ENCODE assay signal across 11 mouse cellular contexts in genomic region chr2:146533118-146533949, GRCm38 (mm10). TPM values are rescaled to one million over a fixed set of nuclear protein-coding genes. Genes with fewer than 3 reads are reported as not detected.
A peak's percentile ranks its signal among the peaks of the same experiment; 100 is the strongest.
DNase-seq lines count a peak whose midpoint lies in the region; ATAC-seq and TF ChIP-seq lines count a peak whose summit lies in the region.
"Had no signal": no experiment of that assay in that cellular context is flagged by ENCODE, and none has a peak within 500 bp of the region (broad histone marks: within the 10 kb centered on the region; RNA-seq: fewer than 3 reads in every experiment).

No protein-coding gene starts in this region.

- WGBS in lung, postnatal 0 days = 37% methylated on average over 8 of the region's 8 CpGs
- 29% methylated on average over 8 of the region's 8 CpGs for WGBS in heart, embryonic 16.5 days
- 34% methylated on average over 8 of the region's 8 CpGs for WGBS in liver, postnatal 0 days (ENCODE audit: insufficient replicate concordance)
- WGBS in stomach, postnatal 0 days = 53% methylated on average over 8 of the region's 8 CpGs
- 77% methylated on average over 8 of the region's 8 CpGs for WGBS in cerebellum, adult 2 months
- WGBS in midbrain, embryonic 13.5 days = 78% methylated on average over 8 of the region's 8 CpGs
- WGBS in embryonic facial prominence, embryonic 10.5 days = 77% methylated on average over 8 of the region's 8 CpGs

- no peaks in the 10 kb centered on the region for H3K27me3 ChIP-seq in lung, postnatal 0 days (replicated peaks; ENCODE audit: insufficient read depth, low read length)
- H3K27me3 ChIP-seq in heart, embryonic 16.5 days (ENCODE audit: control insufficient read depth, insufficient read depth, low read length) = no peaks in the 10 kb centered on the region
- no peaks in the 10 kb centered on the region for H3K27me3 ChIP-seq in liver, postnatal 0 days (ENCODE audit: insufficient read depth, low read length)
- H3K27me3 ChIP-seq in stomach, postnatal 0 days (ENCODE audit: control insufficient read depth, insufficient read depth, low read length) = no peaks in the 10 kb centered on the region
- no peaks in the 10 kb centered on the region for H3K27me3 ChIP-seq in cerebellum, adult 2 months (ENCODE audit: control insufficient read depth, insufficient read depth, low read length)
- no peaks in the 10 kb centered on the region for H3K27me3 ChIP-seq in midbrain, embryonic 13.5 days
- no peaks in the 10 kb centered on the region for H3K27me3 ChIP-seq in embryonic facial prominence, embryonic 10.5 days (replicated peaks; ENCODE audit: low read depth, poor library complexity, severe bottlenecking)

- no peak overlapping the region for H3K4me3 ChIP-seq in lung, postnatal 0 days (ENCODE audit: low read depth, low read length)
- H3K4me3 ChIP-seq in heart, embryonic 16.5 days (ENCODE audit: low read length) = no peak overlapping the region
- H3K4me3 ChIP-seq in liver, postnatal 0 days (ENCODE audit: low read depth, low read length) = no peak overlapping the region
- no peak overlapping the region for H3K4me3 ChIP-seq in stomach, postnatal 0 days (ENCODE audit: low read depth, low read length)
- H3K4me3 ChIP-seq in cerebellum, adult 2 months (replicated peaks; ENCODE audit: insufficient read depth, low read depth, low read length) = no peak overlapping the region
- no peak overlapping the region for H3K4me3 ChIP-seq in midbrain, embryonic 13.5 days (replicated peaks)
- H3K4me3 ChIP-seq in embryonic facial prominence, embryonic 10.5 days = no peak overlapping the region

- H3K9ac ChIP-seq in lung, postnatal 0 days (replicated peaks; ENCODE audit: low read depth) = no peak overlapping the region
- H3K9ac ChIP-seq in heart, embryonic 16.5 days (ENCODE audit: low read length) = no peak overlapping the region
- no peak overlapping the region for H3K9ac ChIP-seq in liver, postnatal 0 days (replicated peaks)
- H3K9ac ChIP-seq in stomach, postnatal 0 days (ENCODE audit: low read length) = no peak overlapping the region
- H3K9ac ChIP-seq in midbrain, embryonic 13.5 days (replicated peaks) = no peak overlapping the region
- H3K9ac ChIP-seq: lung, embryonic 14.5 days had no signal

- H3K4me1 ChIP-seq in lung, postnatal 0 days (ENCODE audit: insufficient read depth, low read depth, low read length) = no peaks in the 10 kb centered on the region
- peaks cover 14% of the 10 kb centered on the region for H3K4me1 ChIP-seq in heart, embryonic 16.5 days (ENCODE audit: control insufficient read depth, insufficient read depth, low read length)
- peaks cover 2% of the 10 kb centered on the region; the same call in 1 of the 2 replicates for H3K4me1 ChIP-seq in liver, postnatal 0 days (ENCODE audit: insufficient read depth)
- H3K4me1 ChIP-seq in stomach, postnatal 0 days (replicated peaks; ENCODE audit: control insufficient read depth, insufficient read depth) = no peaks in the 10 kb centered on the region
- H3K4me1 ChIP-seq in cerebellum, adult 2 months (ENCODE audit: control insufficient read depth, insufficient read depth, low read length) = no peaks in the 10 kb centered on the region
- H3K4me1 ChIP-seq in midbrain, embryonic 13.5 days (replicated peaks) = no peaks in the 10 kb centered on the region
- H3K4me1 ChIP-seq in embryonic facial prominence, embryonic 10.5 days = no peaks in the 10 kb centered on the region

- H3K9me3 ChIP-seq in lung, postnatal 0 days (ENCODE audit: low read length) = no peaks in the 10 kb centered on the region
- H3K9me3 ChIP-seq in heart, embryonic 16.5 days (replicated peaks; ENCODE audit: control insufficient read depth, low read length) = no peaks in the 10 kb centered on the region
- H3K9me3 ChIP-seq in liver, postnatal 0 days (ENCODE audit: low read length) = no peaks in the 10 kb centered on the region
- no peaks in the 10 kb centered on the region for H3K9me3 ChIP-seq in stomach, postnatal 0 days (ENCODE audit: control insufficient read depth, low read length)
- H3K9me3 ChIP-seq in midbrain, embryonic 13.5 days = no peaks in the 10 kb centered on the region
- H3K9me3 ChIP-seq in embryonic facial prominence, embryonic 10.5 days = no peaks in the 10 kb centered on the region

- TF ChIP-seq CTCF in lung, postnatal 0 days (IDR thresholded peaks at IDR 0.05) = peak; percentile 29
- no peak for TF ChIP-seq CTCF in liver, postnatal 0 days (IDR thresholded peaks at IDR 0.05; ENCODE audit: low read depth)
- TF ChIP-seq CTCF in stomach, postnatal 0 days (IDR thresholded peaks at IDR 0.05; ENCODE audit: low read depth) = peak; percentile 34
- no peak for TF ChIP-seq CTCF in cerebellum, adult 2 months (IDR thresholded peaks at IDR 0.05; ENCODE audit: borderline replicate concordance, insufficient read depth, low read depth, low read length)

- TF ChIP-seq EP300 in lung, postnatal 0 days (IDR thresholded peaks at IDR 0.05) = peak; percentile 72
- no peak for TF ChIP-seq EP300 in liver, postnatal 0 days (IDR thresholded peaks at IDR 0.05; ENCODE audit: low read depth)
- TF ChIP-seq EP300 in stomach, postnatal 0 days (optimal IDR thresholded peaks at IDR 0.05) = no peak

- no peak for TF ChIP-seq POLR2A in cerebellum, adult 2 months (IDR thresholded peaks at IDR 0.05; ENCODE audit: borderline replicate concordance, insufficient read depth, low read length)

- no peak overlapping the region for H3K4me2 ChIP-seq in lung, postnatal 0 days (replicated peaks; ENCODE audit: low read depth, low read length)
- peak overlapping the region; percentile 17; the same call in 1 of the 2 replicates for H3K4me2 ChIP-seq in heart, embryonic 16.5 days (ENCODE audit: low read depth, low read length)
- no peak overlapping the region for H3K4me2 ChIP-seq in liver, postnatal 0 days (ENCODE audit: low read depth, low read length)
- H3K4me2 ChIP-seq in stomach, postnatal 0 days (replicated peaks; ENCODE audit: low read depth) = no peak overlapping the region
- no peak overlapping the region for H3K4me2 ChIP-seq in midbrain, embryonic 13.5 days (replicated peaks)
- H3K4me2 ChIP-seq: lung, embryonic 14.5 days had no signal

- H3K27ac ChIP-seq in lung, postnatal 0 days (ENCODE audit: low read length) = no peak overlapping the region
- H3K27ac ChIP-seq in heart, embryonic 16.5 days (ENCODE audit: low read length) = peak overlapping the region; percentile 59
- H3K27ac ChIP-seq in liver, postnatal 0 days (ENCODE audit: low read depth) = no peak overlapping the region
- no peak overlapping the region for H3K27ac ChIP-seq in stomach, postnatal 0 days (replicated peaks)
- H3K27ac ChIP-seq in cerebellum, adult 2 months (ENCODE audit: insufficient read depth, low read length) = no peak overlapping the region
- no peak overlapping the region for H3K27ac ChIP-seq in midbrain, embryonic 13.5 days
- H3K27ac ChIP-seq in embryonic facial prominence, embryonic 10.5 days (replicated peaks) = no peak overlapping the region
- H3K27ac ChIP-seq: kidney, postnatal 0 days had no signal

- peak; percentile 39 for DNase-seq in lung, postnatal 0 days (ENCODE audit: low spot score)
- DNase-seq in lung, postnatal 14 days = no peak
- no peak for DNase-seq in liver, postnatal 0 days
- peak; percentile 65 for DNase-seq in stomach, postnatal 0 days (ENCODE audit: low spot score)
- DNase-seq in cerebellum, adult 2 months = no peak
- DNase-seq in embryonic facial prominence, embryonic 10.5 days (ENCODE audit: low spot score) = no peak
- DNase-seq: lung, embryonic 14.5 days had no signal

- H3K36me3 ChIP-seq in lung, postnatal 0 days (ENCODE audit: insufficient read depth, low read length) = no peaks in the 10 kb centered on the region
- H3K36me3 ChIP-seq in heart, embryonic 16.5 days (ENCODE audit: control insufficient read depth, insufficient read depth) = no peaks in the 10 kb centered on the region
- no peaks in the 10 kb centered on the region for H3K36me3 ChIP-seq in liver, postnatal 0 days (replicated peaks; ENCODE audit: insufficient read depth, low read length)
- no peaks in the 10 kb centered on the region for H3K36me3 ChIP-seq in stomach, postnatal 0 days (ENCODE audit: control insufficient read depth, insufficient read depth, low read length)
- no peaks in the 10 kb centered on the region for H3K36me3 ChIP-seq in midbrain, embryonic 13.5 days
- no peaks in the 10 kb centered on the region for H3K36me3 ChIP-seq in embryonic facial prominence, embryonic 10.5 days (replicated peaks)

- ATAC-seq in lung, postnatal 0 days = peak; percentile 77
- ATAC-seq in heart, embryonic 16.5 days (replicated peaks; ENCODE audit: extremely low read depth, insufficient read depth, low FRiP score) = peak; percentile 65
- ATAC-seq in liver, postnatal 0 days = peak; percentile 56
- peak; percentile 85 for ATAC-seq in stomach, postnatal 0 days (ENCODE audit: low FRiP score, low TSS enrichment)
- ATAC-seq in midbrain, embryonic 13.5 days = no peak
- ATAC-seq: forebrain, embryonic 16.5 days had no signal

RNA-seq across cellular contexts. Expression of gene Ralgapa2, which starts 21.2 kb away (rescaled TPM):
- 9.1 and 9.7 TPM in 2 replicates for polyA plus RNA-seq in lung, postnatal 0 days (2015; fragmentation: Nextera tagmentation; extraction: Ambion mirVana)
- polyA plus RNA-seq in heart, embryonic 16.5 days (2015; fragmentation: Nextera tagmentation; extraction: Ambion mirVana) = 11.1 and 12.0 TPM in 2 replicates
- 3.7 and 4.1 TPM in 2 replicates for polyA plus RNA-seq in liver, postnatal 0 days (2015; fragmentation: Nextera tagmentation; extraction: Ambion mirVana)
- 3.1 and 3.3 TPM in 2 replicates for polyA plus RNA-seq in stomach, postnatal 0 days (2015; fragmentation: Nextera tagmentation; extraction: Ambion mirVana)
- 9.6 TPM in 2 replicates for polyA plus RNA-seq in cerebellum, adult 2 months (2012; rRNA removed)
- polyA plus RNA-seq in midbrain, embryonic 13.5 days (2015; fragmentation: Nextera tagmentation; extraction: Ambion mirVana) = 11.7 and 13.1 TPM in 2 replicates
- 8.9 and 11.3 TPM in 2 replicates for polyA plus RNA-seq in embryonic facial prominence, embryonic 10.5 days (2016; fragmentation: Nextera tagmentation; extraction: Ambion mirVana)

Comparison
In these comparisons a context has a peak if more than half of its experiments do, and no peak if none do; other contexts are left out.
1. DNase-seq: peak in lung, postnatal 0 days (single experiment) and stomach, postnatal 0 days (single experiment); none in lung, postnatal 14 days (single experiment), liver, postnatal 0 days (single experiment), cerebellum, adult 2 months (0 of 2) and embryonic facial prominence, embryonic 10.5 days (single experiment).
2. CTCF ChIP-seq: peak in lung, postnatal 0 days (single experiment) and stomach, postnatal 0 days (single experiment); none in liver, postnatal 0 days (single experiment) and cerebellum, adult 2 months (single experiment).